1 mouse cellular context compared by ENCODE assay signal in genomic region chr9:123942025-123942424, GRCm38 (mm10).
A peak's percentile ranks its signal among the peaks of the same experiment; 100 is the strongest.
TF ChIP-seq lines count a peak whose summit lies in the region.

No protein-coding gene starts in this region.

TF ChIP-seq in CH12.LX, 34 proteins besides CTCF, POLR2A, EP300 and RAD21:
- TF ChIP-seq TBP (conservative IDR thresholded peaks at IDR 0.05; ENCODE audit: low read depth, low read length) (no peak), ZNF384 (IDR thresholded peaks at IDR 0.05; ENCODE audit: low read depth, low read length) (peak; percentile 80), IRF4 (IDR thresholded peaks at IDR 0.05; ENCODE audit: low read depth, low read length) (peak; percentile 17; the same call in 1 of the 2 replicates), NELFE (IDR thresholded peaks at IDR 0.05; ENCODE audit: low read depth, low read length) (no peak)
TF ChIP-seq in CH12.LX: peak in this region for 2.
